Mouse (Mus musculus) small intestine, adult 2 months (tissue): ENCODE data around the gene Ntn4.

Experiments
- CTCF ChIP-seq: fragments of 200-500 bp; IDR thresholded peaks from 2 replicates; pipeline ENCODE4 v1.5.1; 2012; ENCODE audit warnings: low read depth, mild to moderate bottlenecking, control low read depth, inconsistent platforms, low read length, moderate library complexity, mixed read lengths; ENCODE audit not compliant: insufficient replicate concordance, insufficient read length; ENCODE audit errors: extremely low read depth
- POLR2A ChIP-seq: fragments of 200-500 bp; IDR thresholded peaks from 2 replicates; pipeline ENCODE4 v1.6.1; 2012; ENCODE audit warnings: low read depth, mild to moderate bottlenecking, control low read depth, inconsistent platforms, low read length, moderate library complexity

DNA sequence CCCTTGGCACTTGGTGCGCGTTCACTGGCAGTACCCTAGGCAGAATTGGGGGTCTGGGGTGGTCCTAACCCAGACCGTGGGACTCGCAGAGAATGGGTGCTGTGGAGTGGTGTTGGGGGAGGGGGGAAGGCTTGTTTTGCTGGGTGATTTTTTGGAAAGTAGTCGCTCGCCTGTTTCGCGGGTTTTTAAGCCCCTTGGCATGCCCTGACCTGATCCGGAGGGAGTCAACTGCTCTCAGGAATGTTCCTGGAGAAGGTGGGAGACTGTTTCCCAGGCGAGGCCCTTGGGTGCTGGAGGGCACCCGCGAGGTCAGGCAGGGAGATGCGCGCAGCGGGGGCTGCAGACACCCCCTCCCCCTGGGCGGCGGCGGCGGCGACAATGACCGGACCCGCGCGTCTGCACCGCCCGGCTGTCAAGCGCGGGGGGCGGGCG, at the start of gene Ntn4:
- no peak for TF ChIP-seq CTCF
- no peak for TF ChIP-seq POLR2A
